Mouse (Mus musculus): ENCODE results near the gene Irs2. TPM values are rescaled to one million over a fixed set of nuclear protein-coding genes. Genes with fewer than 3 reads are reported as not detected.

Gene Irs2
- polyA plus RNA-seq (2012; ENCODE audit: insufficient read depth, insufficient read length, low replicate concordance, missing spikeins): not detected in 2 replicates

DNA sequence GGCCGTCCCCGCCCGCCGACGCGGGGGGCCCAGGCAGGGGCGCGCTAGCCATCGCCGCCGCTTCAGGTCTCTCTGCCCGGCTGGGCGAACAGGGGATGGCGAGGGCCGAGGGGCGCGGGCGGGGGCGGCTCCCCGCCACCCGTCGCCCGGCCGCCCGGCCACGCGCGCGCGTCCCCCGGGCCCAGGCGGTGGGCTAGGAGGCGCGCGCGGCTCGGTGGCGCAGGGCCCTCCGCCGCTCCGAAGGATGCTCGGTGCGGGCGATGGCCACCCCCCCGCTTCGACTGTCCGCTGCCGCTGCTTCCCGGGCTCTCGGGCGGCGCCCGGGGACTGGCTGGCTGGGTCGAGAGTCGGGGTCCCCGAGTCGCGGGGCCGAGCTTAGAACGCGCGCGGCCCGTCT lies at the start of gene Irs2:
Gene Irs2 (minus strand): TSS at position 80 of the 397 bp plus-strand sequence.
- H3K27ac ChIP-seq (ENCODE audit: insufficient read depth, low read depth, low read length): peak within 1 kb of the TSS; percentile 62
- H3K4me1 ChIP-seq (ENCODE audit: control insufficient read depth, insufficient read depth, low read length): peaks cover 46% of the 10 kb centered on the region
- TF ChIP-seq CTCF (IDR thresholded peaks at IDR 0.05; ENCODE audit: insufficient read depth, low read depth, low read length): no peak
- no peak for TF ChIP-seq POLR2A (IDR thresholded peaks at IDR 0.05; ENCODE audit: insufficient read depth, low read depth, low read length)
- WGBS: 1% methylated on average over 51 of the region's 64 CpGs
- H3K4me3 ChIP-seq (ENCODE audit: insufficient read depth, low read depth, low read length): peak within 1 kb of the TSS; percentile 88

DNA sequence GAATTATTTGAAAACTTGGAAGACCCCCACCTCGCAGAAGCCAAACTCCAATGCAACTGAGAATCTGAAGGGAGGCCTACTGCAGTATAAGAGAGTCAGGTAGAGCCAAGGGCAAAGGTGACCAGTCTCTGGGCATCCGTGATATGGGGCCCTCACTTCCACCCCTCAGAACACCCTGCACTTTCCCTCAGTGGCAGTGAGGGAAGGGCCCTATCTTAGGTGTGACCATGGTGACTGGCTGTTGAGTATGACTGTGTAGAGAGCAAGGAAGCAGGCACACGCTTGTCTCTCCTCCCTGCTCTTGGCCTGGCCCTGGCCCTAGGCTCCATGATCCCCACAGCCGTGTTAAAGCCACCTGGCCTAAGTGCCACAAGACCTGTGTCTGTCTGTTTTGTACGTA lies 48.4 kb upstream of the Irs2 start:
- no peak overlapping the region for H3K27ac ChIP-seq (ENCODE audit: insufficient read depth, low read depth, low read length)
- H3K4me1 ChIP-seq (ENCODE audit: control insufficient read depth, insufficient read depth, low read length): no peaks in the 10 kb centered on the region
- TF ChIP-seq CTCF (IDR thresholded peaks at IDR 0.05; ENCODE audit: insufficient read depth, low read depth, low read length) (no peak), POLR2A (IDR thresholded peaks at IDR 0.05; ENCODE audit: insufficient read depth, low read depth, low read length) (no peak)
- WGBS: 96% methylated on average over 5 of the region's 5 CpGs
- H3K4me3 ChIP-seq (ENCODE audit: insufficient read depth, low read depth, low read length): no peak overlapping the region

DNA sequence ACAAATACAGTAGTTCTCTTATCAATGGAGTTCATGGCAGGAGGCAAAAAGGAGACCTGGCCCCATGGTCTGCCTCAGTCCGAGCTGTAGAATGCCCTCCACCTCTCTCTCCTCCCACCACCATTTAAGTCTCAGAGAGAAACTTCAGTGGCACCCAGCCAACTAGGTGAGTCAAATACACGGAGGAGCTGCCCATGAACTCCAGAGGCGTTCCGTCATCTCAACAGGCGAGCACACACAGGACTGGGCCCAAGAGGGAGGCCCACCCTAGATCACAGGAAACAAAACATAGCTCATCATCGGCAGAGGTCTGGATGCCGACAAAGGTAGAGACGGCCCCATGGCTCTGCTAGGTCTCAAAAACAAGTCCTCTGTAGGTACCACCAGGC lies 47.9 kb upstream of the Irs2 start:
- WGBS: 90% methylated on average over 8 of the region's 8 CpGs
- H3K4me1 ChIP-seq (ENCODE audit: control insufficient read depth, insufficient read depth, low read length): no peaks in the 10 kb centered on the region
- TF ChIP-seq POLR2A (IDR thresholded peaks at IDR 0.05; ENCODE audit: insufficient read depth, low read depth, low read length) (no peak), CTCF (IDR thresholded peaks at IDR 0.05; ENCODE audit: insufficient read depth, low read depth, low read length) (no peak)
- H3K27ac ChIP-seq (ENCODE audit: insufficient read depth, low read depth, low read length): no peak overlapping the region
- H3K4me3 ChIP-seq (ENCODE audit: insufficient read depth, low read depth, low read length): no peak overlapping the region

DNA sequence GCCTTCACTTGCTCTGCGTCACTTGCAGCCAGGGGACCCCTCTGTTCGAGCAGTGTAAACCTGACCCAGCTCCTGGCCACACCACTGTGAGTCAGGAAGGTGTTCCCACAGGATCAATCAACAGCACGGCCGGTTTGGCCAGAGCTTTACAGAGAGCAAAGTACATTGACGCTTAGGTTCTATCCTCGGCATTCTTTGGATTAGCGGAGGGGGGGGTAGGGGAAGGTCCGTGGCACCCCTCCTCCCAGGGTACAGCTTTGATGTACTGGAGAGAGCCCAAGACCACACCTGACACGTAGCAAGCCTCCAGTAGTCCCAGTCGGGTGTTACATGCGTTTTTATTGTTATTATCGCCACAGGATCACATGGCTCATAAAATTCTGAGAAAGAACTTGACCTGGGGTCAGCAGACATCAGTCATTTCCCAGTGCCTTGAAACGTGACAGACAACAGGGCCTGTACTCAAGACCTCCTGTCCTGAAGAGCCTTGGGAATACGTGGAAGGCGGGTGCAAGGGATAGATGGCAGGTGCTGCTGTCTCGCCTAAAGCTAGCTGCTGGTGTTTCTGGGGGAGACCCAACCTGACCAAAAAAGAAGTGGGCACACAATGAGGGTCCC lies 47.4 kb upstream of the Irs2 start:
- Histone ChIP-seq H3K4me3 (ENCODE audit: insufficient read depth, low read depth, low read length) (no peak overlapping the region), H3K4me1 (ENCODE audit: control insufficient read depth, insufficient read depth, low read length) (no peaks in the 10 kb centered on the region), H3K27ac (ENCODE audit: insufficient read depth, low read depth, low read length) (no peak overlapping the region)
- TF ChIP-seq CTCF (IDR thresholded peaks at IDR 0.05; ENCODE audit: insufficient read depth, low read depth, low read length) (no peak), POLR2A (IDR thresholded peaks at IDR 0.05; ENCODE audit: insufficient read depth, low read depth, low read length) (no peak)
- 87% methylated on average over 16 of the region's 16 CpGs for WGBS

DNA sequence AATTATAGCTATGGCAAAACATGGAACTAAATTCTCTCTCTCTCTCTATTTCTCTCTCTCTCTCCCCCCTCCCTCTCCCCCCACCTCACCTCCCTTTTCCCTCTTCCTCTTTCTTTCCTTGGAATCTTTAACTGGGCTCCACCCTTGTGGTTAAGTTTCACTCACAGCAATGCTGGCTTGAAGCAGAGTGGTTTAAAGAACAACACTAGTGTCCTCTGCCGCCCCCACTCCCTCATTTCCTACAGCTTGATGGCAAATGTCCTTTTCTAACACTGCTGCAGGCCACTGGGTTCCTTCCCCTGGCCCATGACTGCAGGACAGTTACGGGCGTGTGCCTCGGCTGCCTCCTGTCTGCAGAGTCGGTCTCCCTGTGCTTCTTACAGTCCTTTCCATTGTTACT lies 41.6 kb upstream of the Irs2 start:
- Histone ChIP-seq H3K4me3 (ENCODE audit: insufficient read depth, low read depth, low read length) (no peak overlapping the region), H3K4me1 (ENCODE audit: control insufficient read depth, insufficient read depth, low read length) (no peaks in the 10 kb centered on the region), H3K27ac (ENCODE audit: insufficient read depth, low read depth, low read length) (no peak overlapping the region)
- WGBS: 88% methylated on average over 5 of the region's 5 CpGs
- no peak for TF ChIP-seq CTCF (IDR thresholded peaks at IDR 0.05; ENCODE audit: insufficient read depth, low read depth, low read length)
- TF ChIP-seq POLR2A (IDR thresholded peaks at IDR 0.05; ENCODE audit: insufficient read depth, low read depth, low read length): no peak

DNA sequence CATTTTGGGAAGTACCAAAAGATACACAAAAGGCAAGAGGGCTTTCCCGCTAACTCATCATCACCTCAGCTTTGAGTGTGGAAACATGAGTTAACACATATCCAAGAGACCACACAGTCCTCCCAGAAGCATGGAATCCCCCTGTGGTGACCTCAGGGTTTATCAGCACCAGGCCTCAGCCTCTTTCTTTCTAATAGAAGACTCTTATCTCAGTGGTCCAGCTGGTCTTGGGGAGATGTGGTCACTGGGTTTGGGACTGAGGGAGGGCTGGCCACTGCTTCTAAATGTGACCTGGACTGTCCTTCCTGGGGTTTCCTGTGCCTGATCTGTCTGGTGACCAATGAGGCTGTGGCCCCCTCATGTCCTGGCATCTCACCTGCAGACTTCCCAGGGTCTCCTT lies 39.6 kb upstream of the Irs2 start:
- 97% methylated on average over 1 of the region's 1 CpGs for WGBS
- H3K4me3 ChIP-seq (ENCODE audit: insufficient read depth, low read depth, low read length): no peak overlapping the region
- no peaks in the 10 kb centered on the region for H3K4me1 ChIP-seq (ENCODE audit: control insufficient read depth, insufficient read depth, low read length)
- H3K27ac ChIP-seq (ENCODE audit: insufficient read depth, low read depth, low read length): no peak overlapping the region
- TF ChIP-seq POLR2A (IDR thresholded peaks at IDR 0.05; ENCODE audit: insufficient read depth, low read depth, low read length) (no peak), CTCF (IDR thresholded peaks at IDR 0.05; ENCODE audit: insufficient read depth, low read depth, low read length) (no peak)

DNA sequence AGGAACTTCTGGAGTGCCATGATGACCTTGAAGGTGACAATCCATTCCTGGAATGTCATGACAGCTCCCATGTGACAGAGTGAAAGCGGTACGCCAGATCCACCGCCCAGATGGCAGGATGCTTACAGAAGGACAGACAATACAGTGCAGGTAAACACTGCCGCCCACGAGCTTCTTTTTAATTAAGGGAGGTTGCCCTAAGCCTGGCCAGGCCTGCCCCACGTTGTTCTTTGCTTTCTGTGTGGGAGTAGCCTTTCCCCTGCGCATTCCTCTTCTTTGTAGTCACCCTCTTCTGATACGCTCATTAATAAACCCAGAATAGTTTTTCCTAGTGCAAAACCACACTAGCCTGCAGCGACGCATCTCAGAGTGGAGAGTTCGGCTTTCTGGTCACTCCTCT lies 36.4 kb upstream of the Irs2 start:
- Histone ChIP-seq H3K27ac (ENCODE audit: insufficient read depth, low read depth, low read length) (no peak overlapping the region), H3K4me1 (ENCODE audit: control insufficient read depth, insufficient read depth, low read length) (no peaks in the 10 kb centered on the region), H3K4me3 (ENCODE audit: insufficient read depth, low read depth, low read length) (no peak overlapping the region)
- WGBS: 86% methylated on average over 11 of the region's 11 CpGs
- TF ChIP-seq POLR2A (IDR thresholded peaks at IDR 0.05; ENCODE audit: insufficient read depth, low read depth, low read length) (no peak), CTCF (IDR thresholded peaks at IDR 0.05; ENCODE audit: insufficient read depth, low read depth, low read length) (no peak)

DNA sequence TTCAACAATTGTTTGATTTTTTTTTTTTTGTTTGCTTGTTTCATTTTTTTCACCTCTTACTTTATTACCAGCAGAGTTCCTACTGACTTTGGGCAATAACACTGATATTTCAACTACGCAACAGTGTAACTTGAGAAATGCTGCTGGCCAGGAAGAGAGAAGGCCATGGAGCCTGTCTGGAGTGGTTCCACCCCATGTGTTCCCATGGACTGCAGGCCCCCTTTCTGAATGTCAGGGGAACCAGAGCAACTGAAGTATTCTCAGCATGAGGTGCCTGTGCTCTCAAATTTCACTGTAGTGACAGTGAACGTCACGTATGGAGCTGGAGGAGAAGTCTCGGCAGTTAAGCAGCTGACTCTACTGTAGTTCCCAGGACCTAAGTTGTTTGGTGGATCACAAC lies 35.3 kb upstream of the Irs2 start:
- 91% methylated on average over 4 of the region's 4 CpGs for WGBS
- no peak overlapping the region for H3K4me3 ChIP-seq (ENCODE audit: insufficient read depth, low read depth, low read length)

DNA sequence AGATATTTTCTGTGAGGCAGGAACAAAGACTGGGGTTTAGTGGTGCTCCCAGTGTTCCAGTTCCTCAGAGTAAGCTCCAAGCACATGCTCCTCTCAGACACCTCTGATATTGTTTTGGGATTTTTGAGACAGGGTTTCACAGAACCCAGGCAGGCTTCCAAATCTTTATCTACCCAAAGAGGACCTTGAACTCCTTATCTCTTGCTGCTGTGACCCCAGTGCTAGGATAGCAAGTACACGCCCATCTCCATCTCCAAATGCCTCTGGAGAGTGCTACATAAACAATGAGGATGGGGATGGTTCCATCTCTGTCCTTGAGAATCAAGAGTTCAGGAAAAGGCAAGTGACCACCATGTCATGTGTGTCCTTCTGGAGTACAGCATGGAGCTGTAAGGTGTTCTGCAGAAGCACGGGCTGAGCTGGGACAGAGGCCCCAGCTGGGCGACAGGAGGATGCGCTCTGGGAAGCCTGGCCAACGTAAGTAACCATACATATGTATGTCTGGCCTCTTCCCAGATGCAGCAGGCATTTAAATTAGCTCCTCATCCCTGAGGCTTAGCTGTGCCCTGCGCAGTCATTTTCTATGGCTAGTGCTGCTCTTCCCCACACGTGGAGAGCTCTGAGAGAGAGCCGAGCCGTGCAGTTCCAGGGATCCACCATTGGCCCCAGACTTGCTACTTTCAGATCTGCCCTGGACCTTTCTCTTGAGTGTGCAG lies 34.8 kb upstream of the Irs2 start:
- no peak overlapping the region for H3K27ac ChIP-seq (ENCODE audit: insufficient read depth, low read depth, low read length)
- 91% methylated on average over 9 of the region's 9 CpGs for WGBS
- H3K4me3 ChIP-seq (ENCODE audit: insufficient read depth, low read depth, low read length): no peak overlapping the region
- no peaks in the 10 kb centered on the region for H3K4me1 ChIP-seq (ENCODE audit: control insufficient read depth, insufficient read depth, low read length)
- TF ChIP-seq CTCF (IDR thresholded peaks at IDR 0.05; ENCODE audit: insufficient read depth, low read depth, low read length) (no peak), POLR2A (IDR thresholded peaks at IDR 0.05; ENCODE audit: insufficient read depth, low read depth, low read length) (no peak)

More for the DNA sequence above, 35.3 kb upstream of the Irs2 start:
- Histone ChIP-seq H3K4me1 (ENCODE audit: control insufficient read depth, insufficient read depth, low read length) (no peaks in the 10 kb centered on the region), H3K27ac (ENCODE audit: insufficient read depth, low read depth, low read length) (no peak overlapping the region)
- no peak for TF ChIP-seq POLR2A (IDR thresholded peaks at IDR 0.05; ENCODE audit: insufficient read depth, low read depth, low read length)
- no peak for TF ChIP-seq CTCF (IDR thresholded peaks at IDR 0.05; ENCODE audit: insufficient read depth, low read depth, low read length)
